Mouse (Mus musculus): Measurements from ENCODE around the gene Mfsd4b1. TPM values are rescaled to one million over a fixed set of nuclear protein-coding genes. Genes with fewer than 3 reads are reported as not detected.

Gene Mfsd4b1
- total RNA-seq, 1 experiment, result 0.09 TPM

- TF ChIP-seq MAFK (IDR thresholded peaks at IDR 0.05; ENCODE audit: insufficient read depth, low read depth, low read length) (no peak), HCFC1 (IDR thresholded peaks at IDR 0.05; ENCODE audit: borderline replicate concordance, insufficient read depth, low read length) (no peak), ZNF384 (IDR thresholded peaks at IDR 0.05; ENCODE audit: low read depth, low read length) (no peak)
- in situ Hi-C loops (cut with MboI; ENCODE audit: low sequenced_read_pairs in 2 of 2, unreplicated experiment in 2 of 2), result no loop called here
Measured at GRCm38 (mm10) chr10:40029610-40030009, 4.5 kb upstream of the Mfsd4b1 start.

DNA sequence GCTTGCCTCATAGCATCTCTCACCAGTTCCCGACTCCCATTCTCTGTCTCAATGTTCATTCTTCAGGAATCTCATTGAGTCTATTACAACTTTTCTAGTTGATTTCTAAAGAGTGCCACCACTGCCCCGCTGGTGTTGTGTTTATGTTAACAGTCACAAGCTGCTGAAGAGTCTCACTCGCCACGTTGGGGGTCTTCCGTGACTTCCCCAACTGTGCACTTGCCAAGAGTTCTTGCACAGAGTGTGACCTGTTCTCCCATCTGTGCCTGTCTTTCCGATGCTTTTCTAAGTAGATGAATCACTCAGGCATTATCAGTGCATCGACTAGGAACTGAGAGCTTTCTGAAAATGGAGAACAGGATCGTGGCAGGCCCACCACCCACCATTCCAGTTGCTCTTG is 3.0 kb upstream of the Mfsd4b1 start:
- no peaks in the 10 kb centered on the region for H3K9me3 ChIP-seq (ENCODE audit: control insufficient read depth, insufficient read depth, low read depth, low read length)
- no peaks in the 10 kb centered on the region for H3K4me1 ChIP-seq (ENCODE audit: control insufficient read depth in 2 of 2, insufficient read depth in 2 of 2, low read length in 2 of 2, poor library complexity in 1 of 2)
- no peak overlapping the region for H3K4me3 ChIP-seq (ENCODE audit: insufficient read depth in 1 of 2, low read depth in 1 of 2, low read length in 2 of 2, poor library complexity in 1 of 2, severe bottlenecking in 1 of 2)
- H3K36me3 ChIP-seq (ENCODE audit: control insufficient read depth, insufficient read depth, low read length, poor library complexity, severe bottlenecking), result no peaks in the 10 kb centered on the region
- TF ChIP-seq ZNF384 (IDR thresholded peaks at IDR 0.05; ENCODE audit: low read depth, low read length) (no peak), HCFC1 (IDR thresholded peaks at IDR 0.05; ENCODE audit: borderline replicate concordance, insufficient read depth, low read length) (no peak), ZC3H11A (IDR thresholded peaks at IDR 0.05; ENCODE audit: borderline replicate concordance, low read depth, low read length) (no peak), CHD2 (IDR thresholded peaks at IDR 0.05; ENCODE audit: low read depth, low read length) (no peak), MAFK (IDR thresholded peaks at IDR 0.05; ENCODE audit: insufficient read depth, low read depth, low read length) (no peak)
- DNase-seq (ENCODE audit: low read depth, low spot score), result no peak
- H3K9ac ChIP-seq (ENCODE audit: insufficient read depth, low read depth, low read length, poor library complexity, severe bottlenecking), result no peak overlapping the region
- in situ Hi-C loops (cut with MboI; ENCODE audit: low sequenced_read_pairs in 2 of 2, unreplicated experiment in 2 of 2), result no loop called here
- no peak overlapping the region for H3K27ac ChIP-seq (ENCODE audit: insufficient read depth, low read depth, low read length, poor library complexity, severe bottlenecking)

More at GRCm38 (mm10) chr10:40029610-40030009, 4.5 kb upstream of the Mfsd4b1 start:
- no peak for DNase-seq (ENCODE audit: low read depth, low spot score)
- H3K4me1 ChIP-seq (ENCODE audit: control insufficient read depth in 2 of 2, insufficient read depth in 2 of 2, low read length in 2 of 2, poor library complexity in 1 of 2), result no peaks in the 10 kb centered on the region
- no peak overlapping the region for H3K9ac ChIP-seq (ENCODE audit: insufficient read depth, low read depth, low read length, poor library complexity, severe bottlenecking)
- H3K36me3 ChIP-seq (ENCODE audit: control insufficient read depth, insufficient read depth, low read length, poor library complexity, severe bottlenecking), result no peaks in the 10 kb centered on the region
- no peak overlapping the region for H3K27ac ChIP-seq (ENCODE audit: insufficient read depth, low read depth, low read length, poor library complexity, severe bottlenecking)
- H3K9me3 ChIP-seq (ENCODE audit: control insufficient read depth, insufficient read depth, low read depth, low read length), result no peaks in the 10 kb centered on the region
- no peak overlapping the region for H3K4me3 ChIP-seq (ENCODE audit: insufficient read depth in 1 of 2, low read depth in 1 of 2, low read length in 2 of 2, poor library complexity in 1 of 2, severe bottlenecking in 1 of 2)

DNA sequence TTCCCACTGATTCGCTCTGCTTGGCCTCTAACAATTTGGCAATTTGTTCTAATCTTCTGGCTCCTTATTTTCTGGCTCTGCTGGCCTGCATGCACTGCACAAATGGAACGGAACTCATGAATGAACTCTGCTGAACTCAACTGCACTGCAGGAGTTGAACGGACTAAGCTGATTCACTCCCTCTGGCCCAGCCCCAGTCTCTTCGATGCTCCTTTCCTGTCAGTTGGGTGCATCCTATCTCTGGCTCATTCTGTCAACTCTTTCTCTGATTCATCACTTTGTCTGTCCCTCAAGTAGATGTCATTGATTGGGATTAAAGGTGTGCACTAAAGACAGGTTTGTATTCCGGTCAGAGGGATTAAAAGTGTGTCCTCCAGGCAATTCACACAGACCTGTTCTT is 1.5 kb upstream of the Mfsd4b1 start:
- H3K36me3 ChIP-seq (ENCODE audit: control insufficient read depth, insufficient read depth, low read length, poor library complexity, severe bottlenecking), result no peaks in the 10 kb centered on the region
- no peaks in the 10 kb centered on the region for H3K4me1 ChIP-seq (ENCODE audit: control insufficient read depth in 2 of 2, insufficient read depth in 2 of 2, low read length in 2 of 2, poor library complexity in 1 of 2)
- no peak overlapping the region for H3K9ac ChIP-seq (ENCODE audit: insufficient read depth, low read depth, low read length, poor library complexity, severe bottlenecking)
- in situ Hi-C loops (cut with MboI; ENCODE audit: low sequenced_read_pairs in 2 of 2, unreplicated experiment in 2 of 2), result no loop called here
- no peak overlapping the region for H3K27ac ChIP-seq (ENCODE audit: insufficient read depth, low read depth, low read length, poor library complexity, severe bottlenecking)
- H3K4me3 ChIP-seq (ENCODE audit: insufficient read depth in 1 of 2, low read depth in 1 of 2, low read length in 2 of 2, poor library complexity in 1 of 2, severe bottlenecking in 1 of 2), result no peak overlapping the region
- no peaks in the 10 kb centered on the region for H3K9me3 ChIP-seq (ENCODE audit: control insufficient read depth, insufficient read depth, low read depth, low read length)
- TF ChIP-seq CHD2 (IDR thresholded peaks at IDR 0.05; ENCODE audit: low read depth, low read length) (no peak), HCFC1 (IDR thresholded peaks at IDR 0.05; ENCODE audit: borderline replicate concordance, insufficient read depth, low read length) (no peak), MAFK (IDR thresholded peaks at IDR 0.05; ENCODE audit: insufficient read depth, low read depth, low read length) (no peak), ZNF384 (IDR thresholded peaks at IDR 0.05; ENCODE audit: low read depth, low read length) (no peak), ZC3H11A (IDR thresholded peaks at IDR 0.05; ENCODE audit: borderline replicate concordance, low read depth, low read length) (no peak)
- DNase-seq (ENCODE audit: low read depth, low spot score), result no peak

DNA sequence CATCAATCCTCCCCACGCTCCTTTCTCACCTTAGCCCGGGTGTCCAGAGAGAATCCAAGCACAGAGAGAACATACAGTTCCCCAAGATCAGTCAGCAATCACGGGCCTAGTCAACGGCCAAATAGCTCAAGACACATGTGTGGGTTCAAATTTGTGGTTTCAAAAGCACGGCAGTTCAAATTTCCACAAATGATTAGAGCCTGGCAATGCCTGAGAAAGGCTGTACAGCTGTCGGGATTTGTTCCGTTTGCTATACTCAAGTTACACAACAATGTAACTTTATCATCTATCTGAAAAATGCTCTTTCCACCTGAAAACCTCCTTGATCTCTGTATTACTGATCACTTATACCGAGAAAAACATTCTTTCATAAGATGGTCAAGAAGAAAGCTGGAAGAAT is 492 bp upstream of the Mfsd4b1 start:
- in situ Hi-C loops (cut with MboI; ENCODE audit: low sequenced_read_pairs in 2 of 2, unreplicated experiment in 2 of 2), result no loop called here
- Histone ChIP-seq H3K4me1 (ENCODE audit: control insufficient read depth in 2 of 2, insufficient read depth in 2 of 2, low read length in 2 of 2, poor library complexity in 1 of 2) (no peaks in the 10 kb centered on the region), H3K9ac (ENCODE audit: insufficient read depth, low read depth, low read length, poor library complexity, severe bottlenecking) (no peak overlapping the region), H3K9me3 (ENCODE audit: control insufficient read depth, insufficient read depth, low read depth, low read length) (no peaks in the 10 kb centered on the region), H3K27ac (ENCODE audit: insufficient read depth, low read depth, low read length, poor library complexity, severe bottlenecking) (no peak overlapping the region), H3K4me3 (ENCODE audit: insufficient read depth in 1 of 2, low read depth in 1 of 2, low read length in 2 of 2, poor library complexity in 1 of 2, severe bottlenecking in 1 of 2) (no peak overlapping the region), H3K36me3 (ENCODE audit: control insufficient read depth, insufficient read depth, low read length, poor library complexity, severe bottlenecking) (no peaks in the 10 kb centered on the region)
- no peak for DNase-seq (ENCODE audit: low read depth, low spot score)
- TF ChIP-seq CHD2 (IDR thresholded peaks at IDR 0.05; ENCODE audit: low read depth, low read length) (no peak), MAFK (IDR thresholded peaks at IDR 0.05; ENCODE audit: insufficient read depth, low read depth, low read length) (no peak), ZNF384 (IDR thresholded peaks at IDR 0.05; ENCODE audit: low read depth, low read length) (no peak), ZC3H11A (IDR thresholded peaks at IDR 0.05; ENCODE audit: borderline replicate concordance, low read depth, low read length) (no peak), HCFC1 (IDR thresholded peaks at IDR 0.05; ENCODE audit: borderline replicate concordance, insufficient read depth, low read length) (no peak)

- in situ Hi-C loops (cut with MboI; ENCODE audit: low sequenced_read_pairs in 2 of 2, unreplicated experiment in 2 of 2), result no loop called here
- no peak overlapping the region for H3K9ac ChIP-seq (ENCODE audit: insufficient read depth, low read depth, low read length, poor library complexity, severe bottlenecking)
- no peaks in the 10 kb centered on the region for H3K4me1 ChIP-seq (ENCODE audit: control insufficient read depth in 2 of 2, insufficient read depth in 2 of 2, low read length in 2 of 2, poor library complexity in 1 of 2)
- no peak overlapping the region for H3K27ac ChIP-seq (ENCODE audit: insufficient read depth, low read depth, low read length, poor library complexity, severe bottlenecking)
- no peaks in the 10 kb centered on the region for H3K9me3 ChIP-seq (ENCODE audit: control insufficient read depth, insufficient read depth, low read depth, low read length)
- H3K36me3 ChIP-seq (ENCODE audit: control insufficient read depth, insufficient read depth, low read length, poor library complexity, severe bottlenecking), result no peaks in the 10 kb centered on the region
- no peak for TF ChIP-seq ZC3H11A (IDR thresholded peaks at IDR 0.05; ENCODE audit: borderline replicate concordance, low read depth, low read length)
- no peak for TF ChIP-seq MAFK (IDR thresholded peaks at IDR 0.05; ENCODE audit: insufficient read depth, low read depth, low read length)
- TF ChIP-seq HCFC1 (IDR thresholded peaks at IDR 0.05; ENCODE audit: borderline replicate concordance, insufficient read depth, low read length), result no peak
- TF ChIP-seq CHD2 (IDR thresholded peaks at IDR 0.05; ENCODE audit: low read depth, low read length), result no peak
- TF ChIP-seq ZNF384 (IDR thresholded peaks at IDR 0.05; ENCODE audit: low read depth, low read length), result no peak
- H3K4me3 ChIP-seq (ENCODE audit: insufficient read depth in 1 of 2, low read depth in 1 of 2, low read length in 2 of 2, poor library complexity in 1 of 2, severe bottlenecking in 1 of 2), result no peak overlapping the region
- no peak for DNase-seq (ENCODE audit: low read depth, low spot score)
Measured at GRCm38 (mm10) chr10:40020401-40020800, 4.7 kb downstream of the Mfsd4b1 start.
